Mouse (Mus musculus) limb, embryonic 12.5 days (tissue): ENCODE measurements at regions not wholly inside any gene's neighbourhood (a gene's known extent, or its start where the extent isn't known, plus 50 kb on each side); places are given as distances from the start of the nearest gene placed in this dataset.
A peak's percentile ranks its signal among the peaks of the same experiment; 100 is the strongest.

Experiments
- ATAC-seq: fragments of 200-750 bp; cut with Nextera tagmentation; 2 replicates; pipeline ENCODE4 v1.8.0; 2017; ENCODE audit warnings: low read depth, moderate TSS enrichment; ENCODE audit not compliant: insufficient number of reproducible peaks, insufficient read depth, low FRiP score, low TSS enrichment
- H3K27ac ChIP-seq: fragments of 300-500 bp; sonication (generic); 2 replicates; pipeline ENCODE4 v1.5.1; 2016; ENCODE audit warnings: mild to moderate bottlenecking, moderate library complexity
- H3K27me3 ChIP-seq: fragments of 300-500 bp; sonication (generic); 2 replicates; pipeline ENCODE4 v1.6.1; 2016; ENCODE audit warnings: mild to moderate bottlenecking, moderate library complexity
- H3K36me3 ChIP-seq: fragments of 300-500 bp; sonication (generic); 2 replicates; pipeline ENCODE4 v1.6.1; 2016; ENCODE audit warnings: mild to moderate bottlenecking, moderate library complexity
- H3K4me1 ChIP-seq: fragments of 300-500 bp; sonication (generic); replicated peaks from 2 replicates; pipeline ENCODE4 v1.6.1; 2016
- H3K4me2 ChIP-seq: fragments of 300-500 bp; sonication (generic); 2 replicates; pipeline ENCODE4 v1.6.1; 2016; ENCODE audit warnings: mild to moderate bottlenecking, moderate library complexity
- H3K4me3 ChIP-seq: fragments of 300-500 bp; sonication (generic); replicated peaks from 2 replicates; pipeline ENCODE4 v1.5.1; 2016; ENCODE audit warnings: mild to moderate bottlenecking
- H3K9ac ChIP-seq: fragments of 300-500 bp; sonication (generic); replicated peaks from 2 replicates; pipeline ENCODE4 v1.6.1; 2016; ENCODE audit warnings: mild to moderate bottlenecking, moderate library complexity
- H3K9me3 ChIP-seq: fragments of 300-500 bp; sonication (generic); 2 replicates; pipeline ENCODE4 v1.6.1; 2016; ENCODE audit warnings: mild to moderate bottlenecking, moderate library complexity
- WGBS: fragments of 180-500 bp; shearing (Covaris S2); methylation state at CpG from one replicate; pipeline ENCODE4 v1.1.7; 2016; 5-methylcytosine and 5-hydroxymethylcytosine counted together

GRCm38 (mm10) chr11:105507972-105508659 is 51.6 kb upstream of the March10 start:
- WGBS: 5% methylated on average over 5 of the region's 6 CpGs
- Histone ChIP-seq H3K9me3 (no peaks in the 10 kb centered on the region), H3K4me3 (no peak overlapping the region), H3K27me3 (no peaks in the 10 kb centered on the region), H3K4me2 (peak overlapping the region; percentile 25; the same call in 1 of the 2 replicates), H3K36me3 (no peaks in the 10 kb centered on the region), H3K27ac (no peak overlapping the region), H3K4me1 (peaks cover 25% of the 10 kb centered on the region), H3K9ac (no peak overlapping the region)
- ATAC-seq: peak; percentile 48; the same call in 1 of the 2 replicates

GRCm38 (mm10) chr11:105507332-105507971 is 50.9 kb upstream of the March10 start:
- no peaks in the 10 kb centered on the region; the same call in 1 of the 2 replicates for H3K27me3 ChIP-seq
- H3K4me2 ChIP-seq: peak overlapping the region; percentile 25; the same call in 1 of the 2 replicates
- no peaks in the 10 kb centered on the region for H3K9me3 ChIP-seq
- WGBS: 35% methylated on average over 8 of the region's 8 CpGs
- H3K4me1 ChIP-seq: peaks cover 25% of the 10 kb centered on the region
- H3K27ac ChIP-seq: peak overlapping the region; percentile 53
- no peak; the same call in 1 of the 2 replicates for ATAC-seq
- H3K36me3 ChIP-seq: no peaks in the 10 kb centered on the region
- H3K9ac ChIP-seq: no peak overlapping the region
- no peak overlapping the region for H3K4me3 ChIP-seq
